Mouse (Mus musculus) liver, postnatal 0 days (tissue): ENCODE measurements around the gene Yjefn3.

ENCODE experiments used
- CTCF ChIP-seq: sonication (generic); IDR thresholded peaks from 2 replicates; pipeline ENCODE4 v1.5.1; 2016; ENCODE audit warnings: antibody characterized with exemption, low read depth
- EP300 ChIP-seq: IDR thresholded peaks from 2 replicates; pipeline ENCODE4 v1.6.1; 2016; ENCODE audit warnings: antibody characterized with exemption, low read depth, mild to moderate bottlenecking

DNA sequence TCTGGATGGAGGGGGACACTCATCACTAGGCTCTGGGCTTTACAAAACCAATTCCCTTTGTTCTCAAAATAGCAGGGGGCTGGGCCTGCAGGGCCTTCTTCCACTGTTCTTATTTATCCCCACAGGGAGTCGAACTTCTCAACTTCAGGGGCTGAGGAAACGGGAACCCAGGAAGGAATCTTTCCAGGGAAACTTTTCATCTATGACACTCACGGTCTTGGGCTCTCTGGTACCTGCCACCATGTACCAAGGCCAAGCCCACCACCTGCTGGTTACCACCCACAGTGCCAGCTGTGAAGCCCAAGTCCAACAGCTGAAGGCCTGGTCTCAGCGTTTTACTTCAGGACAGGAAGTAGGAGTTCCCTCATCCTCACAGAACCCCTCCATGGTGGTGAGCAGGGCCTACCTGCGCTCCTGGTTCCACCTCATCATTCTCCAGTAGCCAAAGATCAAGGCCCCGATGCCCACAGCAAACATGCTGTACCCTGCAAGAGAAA lies 7.6 kb downstream of the Yjefn3 start:
- TF ChIP-seq EP300 (no peak), CTCF (no peak)
